Mouse (Mus musculus): Measurements from ENCODE around the gene Olfr731. TPM values are rescaled to one million over a fixed set of nuclear protein-coding genes. Genes with fewer than 3 reads are reported as not detected.

Gene Olfr731
- not detected in 3 replicates for total RNA-seq (2017)

- ATAC-seq (replicated peaks; ENCODE audit: insufficient number of reproducible peaks, low FRiP score, low TSS enrichment, poor library complexity, severe bottlenecking) = no peak
Observed at GRCm38 (mm10) chr14:50241766-50242165, at the start of gene Olfr731. Gene Olfr731 (minus strand): TSS chr14:50241866.

GRCm38 (mm10) chr14:50284106-50284505 is 42.4 kb upstream of the Olfr731 start, which contains the start of gene Olfr732:
Gene Olfr732 (minus strand): TSS chr14:50284206.
- ATAC-seq (replicated peaks; ENCODE audit: insufficient number of reproducible peaks, low FRiP score, low TSS enrichment, poor library complexity, severe bottlenecking) = no peak

- ATAC-seq (replicated peaks; ENCODE audit: insufficient number of reproducible peaks, low FRiP score, low TSS enrichment, poor library complexity, severe bottlenecking) = no peak
Observed at GRCm38 (mm10) chr14:50188098-50188497, 53.6 kb downstream of the Olfr731 start, which contains the start of gene Olfr730. Gene Olfr730 (minus strand): TSS chr14:50188198.

Other genes with a start within 250 kb of the Olfr731 start
- not detected in 3 replicates for gene Olfr725, start 201.5 kb downstream of the Olfr731 start, total RNA-seq (2017)
- gene Olfr726, start 150.9 kb downstream of the Olfr731 start, total RNA-seq (2017) = not detected in 3 replicates
- gene Olfr727, start 118.7 kb downstream of the Olfr731 start, total RNA-seq (2017) = not detected in 3 replicates
- gene Olfr728, start 99.2 kb downstream of the Olfr731 start, total RNA-seq (2017) = not detected in 3 replicates
- not detected in 3 replicates for gene Olfr729, start 89.0 kb downstream of the Olfr731 start, total RNA-seq (2017)
- gene Olfr730, start 53.7 kb downstream of the Olfr731 start, total RNA-seq (2017) = not detected in 3 replicates
- not detected in 3 replicates for gene Olfr732, start 42.3 kb upstream of the Olfr731 start, total RNA-seq (2017)
- not detected in 3 replicates for gene Olfr733, start 59.7 kb upstream of the Olfr731 start, total RNA-seq (2017)
- gene Olfr734, start 84.9 kb upstream of the Olfr731 start, total RNA-seq (2017) = not detected in 3 replicates
- gene Olfr735, start 107.0 kb upstream of the Olfr731 start, total RNA-seq (2017) = not detected in 3 replicates
- 0.29 to 0.96 TPM in 2 of 3 replicates, not detected in the other for gene Tlr11, start 116.0 kb upstream of the Olfr731 start, total RNA-seq (2017)
- gene Olfr736, start 139.3 kb upstream of the Olfr731 start, total RNA-seq (2017) = not detected in 3 replicates
- not detected in 3 replicates for gene Olfr738, start 165.7 kb upstream of the Olfr731 start, total RNA-seq (2017)
- not detected in 3 replicates for gene Olfr739, start 176.8 kb upstream of the Olfr731 start, total RNA-seq (2017)
- not detected in 3 replicates for gene Olfr740, start 203.7 kb upstream of the Olfr731 start, total RNA-seq (2017)
- gene Olfr741, start 230.9 kb upstream of the Olfr731 start, total RNA-seq (2017) = not detected in 3 replicates

All from monocyte, adult 5-6 weeks (primary cell).